Mouse (Mus musculus) lung, postnatal 0 days (tissue): ENCODE measurements at regions not wholly inside any gene's neighbourhood (a gene's known extent, or its start where the extent isn't known, plus 50 kb on each side); places are given as distances from the start of the nearest gene placed in this dataset.

Experiments
- ATAC-seq: fragments of 200-750 bp; cut with Nextera tagmentation; 2 replicates; pipeline ENCODE4 v1.8.0; 2017; ENCODE audit warnings: moderate library complexity
- DNase-seq: peaks from one replicate; pipeline ENCODE4 v3.0.0-alpha.2; 2016; ENCODE audit warnings: low spot score
- H3K27ac ChIP-seq: fragments of 300-500 bp; sonication (generic); 2 replicates; pipeline ENCODE4 v1.5.1; 2014; ENCODE audit warnings: antibody characterized with exemption, mild to moderate bottlenecking, low read length, mixed read lengths
- H3K27me3 ChIP-seq: fragments of 300-500 bp; sonication (generic); replicated peaks from 2 replicates; pipeline ENCODE4 v1.6.1; 2014; ENCODE audit warnings: low read length, mixed read lengths; ENCODE audit not compliant: insufficient read depth
- H3K36me3 ChIP-seq: fragments of 300-500 bp; sonication (generic); 2 replicates; pipeline ENCODE4 v1.6.1; 2014; ENCODE audit warnings: low read length, mixed read lengths; ENCODE audit not compliant: insufficient read depth
- H3K4me1 ChIP-seq: fragments of 300-500 bp; sonication (generic); 2 replicates; pipeline ENCODE4 v1.6.1; 2014; ENCODE audit warnings: antibody characterized with exemption, low read depth, low read length, mixed read lengths; ENCODE audit not compliant: insufficient read depth
- H3K4me2 ChIP-seq: fragments of 300-500 bp; sonication (generic); replicated peaks from 2 replicates; pipeline ENCODE4 v1.6.1; 2014; ENCODE audit warnings: low read depth, mild to moderate bottlenecking, low read length, moderate library complexity, mixed read lengths
- H3K4me3 ChIP-seq: fragments of 300-500 bp; sonication (generic); 2 replicates; pipeline ENCODE4 v1.5.1; 2014; ENCODE audit warnings: low read depth, low read length
- H3K9ac ChIP-seq: fragments of 300-500 bp; sonication (generic); replicated peaks from 2 replicates; pipeline ENCODE4 v1.6.1; 2014; ENCODE audit warnings: low read depth, mild to moderate bottlenecking
- H3K9me3 ChIP-seq: fragments of 300-500 bp; sonication (generic); 2 replicates; pipeline ENCODE4 v1.6.1; 2016; ENCODE audit warnings: low read length, mixed read lengths
- CTCF ChIP-seq: IDR thresholded peaks from 2 replicates; pipeline ENCODE4 v1.5.1; 2016; ENCODE audit warnings: antibody characterized with exemption, mild to moderate bottlenecking
- EP300 ChIP-seq: IDR thresholded peaks from 2 replicates; pipeline ENCODE4 v1.6.1; 2016; ENCODE audit warnings: antibody characterized with exemption, mild to moderate bottlenecking, control low read depth
- WGBS: fragments of 180-500 bp; shearing (Covaris S2); extraction: QIAGEN DNeasy Blood & Tissue Kit; methylation state at CpG from one replicate; pipeline ENCODE4 v1.1.7; 2014; 5-methylcytosine and 5-hydroxymethylcytosine counted together

GRCm38 (mm10) chr8:15311509-15311908 is 265.6 kb upstream of the BB014433 start:
- Histone ChIP-seq H3K9ac (no peak overlapping the region), H3K27me3 (no peaks in the 10 kb centered on the region), H3K36me3 (no peaks in the 10 kb centered on the region), H3K4me2 (no peak overlapping the region), H3K4me3 (no peak overlapping the region), H3K27ac (no peak overlapping the region), H3K4me1 (no peaks in the 10 kb centered on the region), H3K9me3 (no peaks in the 10 kb centered on the region)
- DNase-seq, result no peak
- no peak for ATAC-seq
- WGBS, result 80% methylated on average over 4 of the region's 4 CpGs
- TF ChIP-seq EP300, result no peak
- no peak for TF ChIP-seq CTCF

GRCm38 (mm10) chr8:15311045-15311444 is 265.2 kb upstream of the BB014433 start:
- Histone ChIP-seq H3K9me3 (no peaks in the 10 kb centered on the region), H3K27ac (no peak overlapping the region), H3K4me3 (no peak overlapping the region), H3K4me1 (no peaks in the 10 kb centered on the region), H3K36me3 (no peaks in the 10 kb centered on the region), H3K27me3 (no peaks in the 10 kb centered on the region), H3K9ac (no peak overlapping the region), H3K4me2 (no peak overlapping the region)
- no peak for TF ChIP-seq EP300
- no peak for TF ChIP-seq CTCF
- no peak for ATAC-seq
- WGBS, result 75% methylated on average over 7 of the region's 7 CpGs
- DNase-seq, result no peak

GRCm38 (mm10) chr8:15304143-15304677 is 258.3 kb upstream of the BB014433 start:
- DNase-seq (no peak), ATAC-seq (no peak)
- WGBS, result 78% methylated on average over 2 of the region's 2 CpGs
- no peak for TF ChIP-seq CTCF
- no peak for TF ChIP-seq EP300
- H3K4me2 ChIP-seq, result no peak overlapping the region
- H3K9me3 ChIP-seq, result no peaks in the 10 kb centered on the region
- no peaks in the 10 kb centered on the region for H3K36me3 ChIP-seq
- H3K4me1 ChIP-seq, result no peaks in the 10 kb centered on the region
- H3K9ac ChIP-seq, result no peak overlapping the region
- H3K27me3 ChIP-seq, result no peaks in the 10 kb centered on the region
- H3K4me3 ChIP-seq, result no peak overlapping the region
- no peak overlapping the region for H3K27ac ChIP-seq

GRCm38 (mm10) chr8:15273775-15274174 is 227.9 kb upstream of the BB014433 start:
- H3K27me3 ChIP-seq, result no peaks in the 10 kb centered on the region
- no peaks in the 10 kb centered on the region for H3K36me3 ChIP-seq
- H3K4me1 ChIP-seq, result no peaks in the 10 kb centered on the region
- H3K9me3 ChIP-seq, result no peaks in the 10 kb centered on the region
- ATAC-seq (no peak), DNase-seq (no peak)
- TF ChIP-seq EP300 (no peak), CTCF (no peak)
- no peak overlapping the region for H3K9ac ChIP-seq
- WGBS, result 66% methylated on average over 5 of the region's 5 CpGs
- H3K27ac ChIP-seq, result no peak overlapping the region
- no peak overlapping the region for H3K4me2 ChIP-seq
- no peak overlapping the region for H3K4me3 ChIP-seq

- H3K9me3 ChIP-seq, result no peaks in the 10 kb centered on the region
- H3K4me1 ChIP-seq, result no peaks in the 10 kb centered on the region
- no peak overlapping the region for H3K4me2 ChIP-seq
- H3K4me3 ChIP-seq, result no peak overlapping the region
- H3K36me3 ChIP-seq, result no peaks in the 10 kb centered on the region
- DNase-seq (no peak), ATAC-seq (no peak)
- H3K27ac ChIP-seq, result no peak overlapping the region
- H3K9ac ChIP-seq, result no peak overlapping the region
- H3K27me3 ChIP-seq, result no peaks in the 10 kb centered on the region
- TF ChIP-seq EP300, result no peak
- no peak for TF ChIP-seq CTCF
- WGBS, result 44% methylated on average over 17 of the region's 17 CpGs
Observed at GRCm38 (mm10) chr8:15271793-15272587, 226.1 kb upstream of the BB014433 start.

DNA sequence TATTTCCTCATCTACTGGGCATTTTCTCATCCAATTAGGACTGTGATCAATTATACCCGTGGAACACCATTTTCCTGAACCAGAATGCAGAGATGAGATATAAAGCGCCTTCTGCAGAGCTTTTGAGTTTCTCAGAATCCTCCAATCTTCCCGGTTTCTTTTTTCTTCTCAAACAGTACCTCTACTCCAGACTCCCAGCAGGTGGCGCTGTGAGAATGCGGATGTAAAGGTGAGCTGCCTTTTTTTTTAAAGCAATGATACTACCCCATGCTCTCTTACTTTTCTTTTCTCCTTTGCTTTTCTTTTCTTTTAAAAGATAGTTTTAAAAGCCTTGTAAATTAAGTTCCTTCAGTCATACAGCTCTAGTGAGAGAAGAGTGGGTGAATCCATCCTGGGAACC is 224.4 kb upstream of the BB014433 start:
- Histone ChIP-seq H3K27ac (no peak overlapping the region), H3K4me3 (no peak overlapping the region), H3K9ac (no peak overlapping the region), H3K27me3 (no peaks in the 10 kb centered on the region), H3K4me1 (no peaks in the 10 kb centered on the region), H3K9me3 (no peaks in the 10 kb centered on the region), H3K36me3 (no peaks in the 10 kb centered on the region), H3K4me2 (no peak overlapping the region)
- 9% methylated on average over 5 of the region's 5 CpGs for whole genome bisulfite sequencing
- DNase-seq, result peak; percentile 32
- TF ChIP-seq EP300 (no peak), CTCF (peak; percentile 75)
- no peak for ATAC-seq
